Mouse (Mus musculus) ES-Bruce4 (cell line): ENCODE results near the gene Klhl18.

ENCODE experiments used
- CTCF ChIP-seq: IDR thresholded peaks from one replicate; pipeline ENCODE4 v1.8.1; 2011; ENCODE audit warnings: low read depth, low read length
- EP300 ChIP-seq: IDR thresholded peaks from 2 replicates; pipeline ENCODE4 v1.6.1; 2011; ENCODE audit warnings: low read depth, low read length; ENCODE audit not compliant: insufficient read depth

DNA sequence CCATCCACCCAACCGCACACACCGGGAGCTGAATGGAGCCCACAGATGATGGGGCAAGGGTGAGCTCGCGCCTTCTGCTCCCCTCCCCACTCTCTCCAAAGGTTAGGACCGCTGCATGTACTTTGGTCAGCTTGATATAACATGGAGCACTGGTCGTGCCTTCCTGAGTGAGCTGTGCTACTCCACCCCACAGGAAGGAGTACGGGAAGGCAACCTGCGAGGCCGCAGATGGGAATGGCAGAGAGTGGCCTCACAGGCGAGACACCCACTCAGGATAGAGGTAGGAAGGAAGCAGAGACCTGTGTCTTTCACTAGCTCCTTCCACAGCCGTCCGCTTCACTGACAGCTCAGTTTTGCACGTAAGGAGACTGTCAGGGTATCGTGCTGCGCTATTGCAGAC lies 28.1 kb downstream of the Klhl18 start:
- no peak for TF ChIP-seq EP300
- TF ChIP-seq CTCF, result no peak
